Mouse (Mus musculus): ENCODE data around the gene Esx1. TPM values are rescaled to one million over a fixed set of nuclear protein-coding genes. Genes with fewer than 3 reads are reported as not detected.

Gene Esx1
- not detected for total RNA-seq (2021)

DNA sequence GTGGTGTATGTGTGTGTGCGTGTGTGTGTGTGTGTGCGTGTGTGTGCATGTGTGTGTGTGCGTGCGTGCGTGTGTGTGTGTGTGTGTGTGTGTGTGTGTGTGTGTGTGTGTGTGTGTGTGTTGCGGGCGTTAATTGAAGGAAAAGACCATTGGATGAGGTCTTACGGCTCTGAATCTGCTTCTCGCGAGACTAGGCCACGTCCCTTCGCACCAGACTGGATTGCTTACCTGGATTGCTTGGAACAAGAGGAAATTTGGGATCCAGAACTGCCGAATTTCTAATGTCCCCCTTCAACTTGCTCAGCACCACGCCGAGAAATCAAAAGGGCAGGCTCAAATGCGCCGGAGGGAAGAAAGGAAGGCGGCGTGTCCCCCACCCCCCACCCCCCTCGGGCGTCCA is at the start of gene Esx1:
TSS of gene Esx1 (minus strand) at position 366 of the 400 bp plus-strand sequence.
- no peak for DNase-seq
- intact Hi-C loops (cut with DNase I): no loop called here

- intact Hi-C loops (cut with DNase I): no loop called here
- peak; percentile 2 for DNase-seq
Observed at GRCm38 (mm10) chrX:137170021-137170420, 48.1 kb upstream of the Esx1 start.

DNA sequence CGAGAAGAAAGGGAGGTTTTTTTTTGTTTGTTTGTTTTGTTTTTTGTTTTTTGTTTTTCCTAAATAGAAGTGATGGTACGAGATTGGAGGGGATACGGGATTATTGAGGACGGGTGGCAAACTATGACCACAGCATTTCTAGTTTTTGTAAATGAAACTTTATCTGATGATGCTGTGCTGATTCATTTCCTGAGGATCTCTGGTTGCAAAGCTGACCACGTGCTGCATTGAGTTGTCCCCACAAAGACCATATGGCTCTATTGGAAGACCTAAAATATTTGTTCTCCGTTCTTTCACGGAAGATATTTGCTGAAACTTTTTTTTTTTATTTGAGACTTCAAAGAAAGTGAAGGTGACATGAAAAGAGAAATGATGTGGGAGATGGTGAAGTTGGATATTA is 45.8 kb upstream of the Esx1 start:
- intact Hi-C loops (cut with DNase I): no loop called here
- no peak for DNase-seq

DNA sequence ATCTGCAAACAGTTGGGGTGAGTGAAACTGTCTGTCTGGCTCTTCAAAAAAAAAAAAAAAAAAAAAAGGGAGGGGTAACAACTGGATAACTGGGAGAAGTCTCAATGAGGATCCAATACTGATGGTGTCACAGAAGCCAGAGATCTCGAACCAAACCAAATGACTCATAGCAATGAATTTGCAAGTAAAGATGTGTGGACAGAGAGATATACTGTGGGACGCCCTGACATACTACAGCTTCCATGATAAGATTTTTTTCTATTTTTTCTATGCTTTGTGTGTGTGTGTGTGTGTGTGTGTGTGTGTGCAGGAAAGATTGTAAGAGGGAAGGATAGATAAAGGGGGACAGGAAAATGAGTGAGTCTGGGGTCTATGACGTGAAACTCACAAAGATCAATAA is 43.7 kb upstream of the Esx1 start:
- intact Hi-C loops (cut with DNase I): no loop called here
- DNase-seq: no peak

- intact Hi-C loops (cut with DNase I): no loop called here
- no peak for DNase-seq
Observed at GRCm38 (mm10) chrX:137162700-137163099, 40.8 kb upstream of the Esx1 start.

- intact Hi-C loops (cut with DNase I): no loop called here
Observed at GRCm38 (mm10) chrX:137160971-137161370, 39.1 kb upstream of the Esx1 start.

GRCm38 (mm10) chrX:137149050-137149449 is 27.2 kb upstream of the Esx1 start:
- intact Hi-C loops (cut with DNase I): no loop called here
- no peak for DNase-seq

More at GRCm38 (mm10) chrX:137160971-137161370, 39.1 kb upstream of the Esx1 start:
- DNase-seq: no peak

DNA sequence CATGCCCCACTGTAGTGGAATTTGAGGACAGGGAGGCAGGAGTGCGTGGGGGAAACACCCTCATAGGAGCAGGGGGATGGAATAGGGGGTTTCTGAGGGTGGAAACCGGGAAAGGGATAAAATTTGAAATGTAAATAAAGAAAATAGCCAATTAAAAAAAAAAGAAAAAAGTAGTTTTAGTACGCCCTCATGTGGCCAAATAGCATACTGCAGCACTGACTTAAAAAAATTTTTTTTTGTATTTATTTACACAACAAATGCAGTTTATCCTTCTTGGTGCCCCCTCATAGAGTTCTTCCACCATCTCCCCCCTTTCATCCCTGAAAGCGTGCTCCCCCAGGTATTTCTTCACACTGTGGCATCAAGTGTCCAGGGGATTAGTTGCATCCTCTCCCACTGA is 22.8 kb upstream of the Esx1 start:
- DNase-seq: no peak
- intact Hi-C loops (cut with DNase I): loop anchor here (5.0 kb wide), 1 partner anchor 1873 kb away; no protein-coding TSS in a partner anchor

DNA sequence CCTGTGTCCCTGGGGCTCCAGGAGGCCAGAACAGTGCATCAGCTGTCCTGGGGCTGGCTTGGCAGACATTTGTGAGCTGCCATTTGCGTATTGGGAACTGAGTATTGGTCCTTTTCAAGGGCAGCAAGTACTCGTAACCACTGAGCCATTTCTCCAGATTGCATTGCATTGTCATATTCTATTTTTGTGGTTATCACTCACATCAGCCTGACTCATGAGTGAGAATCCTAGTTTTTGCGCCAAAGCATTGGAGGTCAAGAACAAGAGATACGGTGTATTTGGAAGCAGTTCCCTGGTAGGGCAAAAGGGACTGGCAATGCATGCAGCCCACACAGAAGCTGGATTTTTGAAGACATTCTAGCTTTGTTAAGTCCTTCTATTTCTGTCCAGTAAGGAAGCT is 21.8 kb upstream of the Esx1 start:
- intact Hi-C loops (cut with DNase I): loop anchor here (5.0 kb wide), 1 partner anchor 1874 kb away; no protein-coding TSS in a partner anchor
- no peak for DNase-seq

DNA sequence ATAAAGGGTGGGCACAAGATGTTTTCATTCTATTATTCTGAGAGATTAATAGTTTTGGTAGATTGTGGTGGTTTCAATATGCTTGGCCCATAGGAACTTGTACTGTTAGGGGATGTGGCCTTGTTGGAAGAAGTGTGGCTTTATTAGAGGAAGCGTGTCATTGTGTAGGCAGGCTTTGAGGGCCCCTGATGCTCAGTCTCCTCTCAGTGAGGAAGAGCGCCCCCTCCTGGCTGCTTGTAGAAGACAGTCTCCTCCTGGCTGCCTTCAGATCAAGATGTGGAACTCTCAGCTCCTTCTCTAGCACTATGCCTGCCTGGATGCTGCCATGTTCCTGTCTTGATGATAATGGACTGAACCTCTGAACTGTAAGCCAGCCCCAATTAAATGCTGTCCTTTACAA is 20.7 kb upstream of the Esx1 start:
- intact Hi-C loops (cut with DNase I): loop anchor here (5.0 kb wide), 1 partner anchor 1875 kb away; no protein-coding TSS in a partner anchor
- DNase-seq: no peak

GRCm38 (mm10) chrX:137141669-137142068 is 19.8 kb upstream of the Esx1 start:
- intact Hi-C loops (cut with DNase I): loop anchor here (5.0 kb wide), 1 partner anchor 1876 kb away; no protein-coding TSS in a partner anchor
- peak; percentile 42 for DNase-seq

DNA sequence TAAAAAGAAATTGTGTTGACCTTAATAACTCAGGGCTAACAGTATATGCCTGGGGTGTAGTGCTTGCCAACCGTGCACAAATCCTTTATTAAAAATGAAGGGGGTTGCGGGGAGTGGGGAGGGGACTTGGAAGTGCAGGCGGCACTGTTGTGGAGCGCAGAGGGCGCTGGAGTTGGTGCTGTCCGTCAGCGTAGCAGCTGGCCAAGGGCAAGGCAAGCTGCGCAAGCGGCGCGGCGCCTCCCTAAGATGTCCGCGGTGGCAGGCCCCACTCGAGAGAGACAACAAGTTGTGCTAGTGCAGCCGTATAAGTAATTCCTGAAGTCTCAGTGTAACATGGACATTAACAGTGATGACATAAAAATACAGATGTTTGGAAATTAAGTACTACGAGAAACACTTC is 5.7 kb upstream of the Esx1 start:
- intact Hi-C loops (cut with DNase I): no loop called here

DNA sequence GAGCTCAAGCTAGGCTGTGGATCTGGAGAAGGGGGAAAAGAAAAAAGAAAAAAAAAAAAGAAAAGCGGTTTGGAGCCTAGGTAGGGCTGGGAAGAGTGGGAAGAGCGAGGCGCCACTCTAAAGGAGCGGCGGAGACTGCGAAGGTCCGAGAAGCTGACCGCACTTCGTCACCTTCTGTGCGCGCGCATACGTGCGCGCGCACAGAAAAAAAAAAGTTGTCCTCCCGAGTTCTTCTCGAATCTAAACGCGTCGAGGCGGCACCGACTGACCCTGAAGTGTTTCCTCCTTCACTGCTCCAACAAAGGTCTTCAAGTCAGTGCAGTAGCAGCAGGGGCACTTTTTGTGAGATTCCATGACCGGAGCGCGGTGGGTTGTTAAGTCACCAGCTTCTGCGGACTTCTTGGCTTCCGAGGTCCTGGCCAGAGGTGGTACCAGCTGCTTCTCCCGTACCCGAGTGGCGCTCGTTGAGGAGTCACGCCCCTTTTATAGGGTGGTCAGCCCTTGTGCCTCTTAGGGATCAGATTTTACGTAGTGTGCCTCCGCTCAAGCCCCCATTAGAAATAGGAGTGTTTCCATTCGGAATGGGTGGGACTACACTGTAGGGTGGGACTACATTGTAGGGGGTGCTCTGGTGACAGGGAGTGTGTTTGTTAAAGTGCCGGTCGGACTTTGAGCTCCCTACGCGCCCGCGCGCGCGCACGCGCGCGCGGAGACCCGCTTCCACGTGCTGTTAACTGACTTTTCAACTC is 2.0 kb downstream of the Esx1 start:
- DNase-seq: no peak
- intact Hi-C loops (cut with DNase I): no loop called here

More for the DNA sequence above, 5.7 kb upstream of the Esx1 start:
- no peak for DNase-seq

GRCm38 (mm10) chrX:137118097-137118746 is 3.7 kb downstream of the Esx1 start:
- intact Hi-C loops (cut with DNase I): no loop called here
- peak; percentile 76 for DNase-seq

DNA sequence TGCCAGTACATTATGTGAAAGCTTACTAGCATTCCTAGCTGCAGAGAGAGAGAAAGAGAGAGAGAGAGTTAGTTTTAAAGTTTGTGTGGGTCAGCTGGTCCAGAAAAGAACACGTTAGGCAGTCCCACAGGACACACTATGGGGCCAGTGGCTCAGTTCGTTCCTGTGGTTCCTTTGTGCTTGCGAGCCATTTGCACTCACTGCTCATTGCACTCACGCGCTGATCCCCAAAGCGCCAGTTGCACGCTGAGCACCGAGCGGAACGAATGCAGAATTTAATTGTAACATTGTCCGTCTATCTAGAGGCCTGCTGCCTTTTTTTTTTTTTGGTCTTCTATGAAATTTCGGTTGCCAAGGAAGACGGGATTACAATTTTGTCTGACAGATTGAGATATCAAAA is 15.4 kb downstream of the Esx1 start:
- no peak for DNase-seq
- intact Hi-C loops (cut with DNase I): no loop called here

DNA sequence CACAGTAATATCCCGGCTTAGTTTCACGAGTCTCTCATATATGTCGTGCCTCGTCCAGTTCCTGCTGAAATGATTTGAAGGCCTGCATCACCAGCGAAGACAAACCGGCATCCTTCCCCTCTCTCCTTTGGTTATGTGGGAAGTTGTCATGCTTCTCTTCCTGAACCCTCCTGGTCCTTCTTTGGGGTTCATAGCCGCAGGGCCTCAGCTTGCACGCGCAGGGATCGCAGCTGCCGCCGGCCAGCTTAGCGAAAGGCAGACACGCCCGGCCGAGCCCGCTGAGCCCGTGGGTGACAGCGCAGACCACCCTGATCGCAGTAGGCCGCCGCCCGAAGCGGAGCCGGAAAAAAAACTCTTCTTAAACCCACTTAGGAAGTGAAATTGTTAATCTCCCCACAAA is 17.4 kb downstream of the Esx1 start:
- no peak for DNase-seq
- intact Hi-C loops (cut with DNase I): no loop called here

Other genes starting within 250 kb of the Esx1 start
- not detected for gene H2bfm, start 194.8 kb downstream of the Esx1 start, total RNA-seq (2021)
- gene Tmsb15b2, start 146.6 kb downstream of the Esx1 start, total RNA-seq (2021): 10 to 100 TPM; 40.4 to 68.4 TPM
- gene Tmsb15l, start 145.2 kb downstream of the Esx1 start, total RNA-seq (2021): 1 to 10 TPM; 4.3 to 4.8 TPM
- 10 to 100 TPM in 1 of 2 experiments, 1 to 10 TPM in 1; 10.0 to 28.2 TPM for gene Tmsb15b1, start 145.2 kb downstream of the Esx1 start, total RNA-seq (2021)
- gene Zcchc18, start 128.9 kb downstream of the Esx1 start, total RNA-seq (2021): 100 to 1,000 TPM; 228 to 251 TPM
- gene Slc25a53, start 83.8 kb downstream of the Esx1 start, total RNA-seq (2021): 10 to 100 TPM; 12.3 to 23.9 TPM
- gene Fam199x, start 72.5 kb downstream of the Esx1 start, total RNA-seq (2021): 10 to 100 TPM; 12.1 to 12.3 TPM

All from left cerebral cortex, postnatal 4 days (tissue).